Mouse (Mus musculus) stomach, embryonic 15.5 days (tissue): ENCODE results near the gene Sult6b2. TPM values are rescaled to one million over a fixed set of nuclear protein-coding genes. Genes with fewer than 3 reads are reported as not detected.

Experiments
- ATAC-seq: fragments of 200-750 bp; cut with Nextera tagmentation; 2 replicates; pipeline ENCODE4 v1.8.0; 2017; ENCODE audit warnings: low read depth, moderate number of reproducible peaks, moderate TSS enrichment; ENCODE audit not compliant: insufficient read depth, low FRiP score
- H3K27ac ChIP-seq: fragments of 300-500 bp; sonication (generic); 2 replicates; pipeline ENCODE4 v1.5.1; 2015; ENCODE audit warnings: mild to moderate bottlenecking, inconsistent platforms
- H3K27me3 ChIP-seq: fragments of 300-500 bp; sonication (generic); replicated peaks from 2 replicates; pipeline ENCODE4 v1.6.1; 2015; ENCODE audit warnings: inconsistent platforms
- H3K36me3 ChIP-seq: fragments of 300-500 bp; sonication (generic); 2 replicates; pipeline ENCODE4 v1.6.1; 2015; ENCODE audit warnings: inconsistent platforms
- H3K4me1 ChIP-seq: fragments of 300-500 bp; sonication (generic); 2 replicates; pipeline ENCODE4 v1.6.1; 2015; ENCODE audit warnings: inconsistent platforms
- H3K4me2 ChIP-seq: fragments of 300-500 bp; sonication (generic); 2 replicates; pipeline ENCODE4 v1.6.1; 2015; ENCODE audit warnings: mild to moderate bottlenecking, inconsistent platforms
- H3K4me3 ChIP-seq: fragments of 300-500 bp; sonication (generic); replicated peaks from 2 replicates; pipeline ENCODE4 v1.5.1; 2015; ENCODE audit warnings: inconsistent platforms
- H3K9ac ChIP-seq: fragments of 300-500 bp; sonication (generic); 2 replicates; pipeline ENCODE4 v1.6.1; 2015; ENCODE audit warnings: inconsistent platforms
- H3K9me3 ChIP-seq: fragments of 300-500 bp; sonication (generic); 2 replicates; pipeline ENCODE4 v1.6.1; 2016; ENCODE audit warnings: inconsistent platforms
- WGBS: fragments of 180-500 bp; shearing (Covaris S2); methylation state at CpG from one replicate; pipeline ENCODE4 v1.1.7; 2015; 5-methylcytosine and 5-hydroxymethylcytosine counted together
- polyA plus RNA-seq: library from polyadenylated mRNA; unstranded; fragments of >200 nt; fragmentation: Nextera tagmentation; extraction: Ambion mirVana; gene quantifications from 2 replicates; pipeline ENCODE4 v1.2.1, GENCODE M21; 2015

The Sult6b2 gene
- polyA plus RNA-seq: 0.54 and 2.4 TPM in 2 replicates

DNA sequence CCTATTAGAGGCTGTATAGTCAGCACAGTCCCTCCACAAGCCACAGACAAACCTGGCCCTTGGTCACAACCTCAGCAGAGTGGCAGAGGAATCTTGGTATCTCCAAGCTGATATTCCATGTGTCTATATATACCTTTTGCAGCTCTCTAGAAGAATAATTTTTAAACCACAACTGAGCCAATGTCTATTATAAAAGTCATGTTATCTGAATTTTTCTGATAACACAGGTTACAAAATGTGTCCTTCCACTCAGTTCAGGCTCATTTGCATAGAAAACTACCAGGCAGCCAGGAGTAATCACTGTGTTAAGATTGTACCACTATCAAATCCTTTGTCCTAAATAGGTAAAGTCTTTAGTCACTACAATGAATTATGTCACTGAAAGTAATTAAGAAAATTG is at the start of gene Sult6b2:
Gene Sult6b2, minus strand, starts transcription at position 101 of the 400 bp plus-strand sequence.
- no peaks in the 10 kb centered on the region for H3K27me3 ChIP-seq
- no peaks in the 10 kb centered on the region for H3K9me3 ChIP-seq
- H3K27ac ChIP-seq: no peak within 1 kb of the TSS
- no peaks in the 10 kb centered on the region for H3K4me1 ChIP-seq
- ATAC-seq: no peak
- no peak within 1 kb of the TSS for H3K9ac ChIP-seq
- H3K36me3 ChIP-seq: no peaks in the 10 kb centered on the region
- H3K4me2 ChIP-seq: no peak within 1 kb of the TSS
- no peak within 1 kb of the TSS for H3K4me3 ChIP-seq

DNA sequence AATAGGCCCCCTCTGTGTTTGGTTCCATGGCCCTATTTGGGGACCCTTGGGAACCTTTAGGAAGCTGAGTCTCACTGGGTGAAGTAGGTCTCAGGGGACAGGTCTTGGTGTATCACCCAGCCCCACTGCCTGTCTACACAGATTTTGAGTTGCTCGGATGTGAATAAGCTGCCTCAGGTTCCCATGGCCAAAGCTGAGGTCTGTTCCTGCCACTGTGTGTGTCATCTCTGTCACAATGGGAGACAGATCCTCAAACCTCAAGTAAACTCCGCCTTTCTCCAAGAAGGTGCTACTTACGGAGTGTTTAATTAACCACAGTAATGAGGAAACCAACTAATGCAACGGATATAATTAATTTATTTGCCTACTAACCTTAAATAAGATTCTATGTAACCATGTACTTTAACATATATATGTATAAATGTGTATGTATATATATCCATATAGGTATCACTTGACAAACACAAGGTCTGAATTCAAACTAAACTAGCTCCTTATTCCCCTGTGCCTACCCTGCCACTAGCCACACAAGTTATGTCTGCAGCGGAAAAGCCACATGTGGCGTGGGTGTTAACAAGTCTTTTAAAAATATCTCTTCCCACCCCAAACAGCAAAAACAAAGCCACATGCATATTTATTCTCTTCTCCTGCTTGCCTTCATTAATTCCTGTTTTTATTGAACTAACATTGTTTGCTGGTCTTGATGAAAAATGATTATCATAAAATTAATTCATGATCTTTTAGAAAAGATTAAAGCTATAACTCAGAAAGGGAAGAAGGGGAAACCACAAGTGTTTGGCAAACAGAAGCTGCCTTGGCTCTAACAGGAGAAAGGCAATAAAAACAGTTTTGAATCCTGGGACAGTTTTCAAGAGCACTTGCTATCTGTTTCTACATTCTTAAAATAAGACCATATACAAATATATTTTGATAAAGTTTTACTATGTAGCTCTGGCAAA is 48.4 kb upstream of the Sult6b2 start:
- no peak for ATAC-seq
- Histone ChIP-seq H3K27ac (no peak overlapping the region), H3K36me3 (no peaks in the 10 kb centered on the region), H3K9ac (no peak overlapping the region), H3K4me2 (no peak overlapping the region), H3K4me3 (no peak overlapping the region), H3K4me1 (no peaks in the 10 kb centered on the region), H3K9me3 (no peaks in the 10 kb centered on the region), H3K27me3 (no peaks in the 10 kb centered on the region)
- 84% methylated on average over 6 of the region's 6 CpGs for WGBS

DNA sequence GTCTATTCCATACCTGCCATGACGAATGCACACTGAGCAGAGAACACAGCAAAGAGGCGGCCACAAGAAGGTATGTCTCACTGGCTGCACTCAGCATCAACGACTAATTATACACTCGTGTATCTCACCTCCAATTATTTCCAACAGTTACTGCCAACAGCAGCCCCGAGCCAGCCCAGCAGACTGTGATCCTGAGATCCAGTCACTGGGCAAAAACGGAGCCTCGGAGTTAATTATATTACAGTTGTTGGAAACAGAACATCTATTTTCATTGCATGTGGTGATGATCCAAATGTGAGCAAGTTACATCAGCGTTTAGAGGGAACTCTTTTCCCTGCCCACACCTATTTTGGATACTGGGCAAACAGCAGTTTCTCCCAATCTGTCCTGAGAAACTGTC is 46.1 kb upstream of the Sult6b2 start:
- Histone ChIP-seq H3K9me3 (no peaks in the 10 kb centered on the region), H3K4me2 (no peak overlapping the region), H3K36me3 (no peaks in the 10 kb centered on the region), H3K27ac (no peak overlapping the region), H3K9ac (no peak overlapping the region), H3K27me3 (no peaks in the 10 kb centered on the region), H3K4me3 (no peak overlapping the region), H3K4me1 (no peaks in the 10 kb centered on the region)
- ATAC-seq: no peak
- 82% methylated on average over 8 of the region's 8 CpGs for WGBS

DNA sequence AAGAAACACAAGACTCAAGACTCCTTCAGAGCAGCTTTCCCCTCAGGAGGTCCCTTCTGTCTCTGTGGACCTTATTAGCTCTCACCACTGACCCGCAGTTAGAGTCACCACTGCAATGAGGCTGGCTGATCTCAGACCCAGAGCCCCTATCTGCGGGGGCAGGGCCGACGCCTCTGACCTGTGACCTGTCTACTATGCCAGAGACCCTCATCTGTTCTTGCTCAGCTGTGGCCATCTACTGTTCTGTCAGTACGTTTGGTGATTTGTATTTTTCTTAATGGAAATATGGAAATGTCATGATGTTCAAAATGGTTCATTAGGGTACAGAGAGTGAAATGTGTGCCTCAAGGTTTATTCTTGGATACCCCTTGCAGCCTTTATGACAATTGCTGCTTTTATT is 45.0 kb upstream of the Sult6b2 start:
- H3K4me1 ChIP-seq: no peaks in the 10 kb centered on the region
- H3K4me3 ChIP-seq: no peak overlapping the region
- no peak for ATAC-seq
- no peaks in the 10 kb centered on the region for H3K36me3 ChIP-seq
- 52% methylated on average over 5 of the region's 5 CpGs for WGBS
- H3K9ac ChIP-seq: no peak overlapping the region
- no peak overlapping the region for H3K4me2 ChIP-seq
- no peaks in the 10 kb centered on the region for H3K9me3 ChIP-seq
- no peak overlapping the region for H3K27ac ChIP-seq
- H3K27me3 ChIP-seq: no peaks in the 10 kb centered on the region

DNA sequence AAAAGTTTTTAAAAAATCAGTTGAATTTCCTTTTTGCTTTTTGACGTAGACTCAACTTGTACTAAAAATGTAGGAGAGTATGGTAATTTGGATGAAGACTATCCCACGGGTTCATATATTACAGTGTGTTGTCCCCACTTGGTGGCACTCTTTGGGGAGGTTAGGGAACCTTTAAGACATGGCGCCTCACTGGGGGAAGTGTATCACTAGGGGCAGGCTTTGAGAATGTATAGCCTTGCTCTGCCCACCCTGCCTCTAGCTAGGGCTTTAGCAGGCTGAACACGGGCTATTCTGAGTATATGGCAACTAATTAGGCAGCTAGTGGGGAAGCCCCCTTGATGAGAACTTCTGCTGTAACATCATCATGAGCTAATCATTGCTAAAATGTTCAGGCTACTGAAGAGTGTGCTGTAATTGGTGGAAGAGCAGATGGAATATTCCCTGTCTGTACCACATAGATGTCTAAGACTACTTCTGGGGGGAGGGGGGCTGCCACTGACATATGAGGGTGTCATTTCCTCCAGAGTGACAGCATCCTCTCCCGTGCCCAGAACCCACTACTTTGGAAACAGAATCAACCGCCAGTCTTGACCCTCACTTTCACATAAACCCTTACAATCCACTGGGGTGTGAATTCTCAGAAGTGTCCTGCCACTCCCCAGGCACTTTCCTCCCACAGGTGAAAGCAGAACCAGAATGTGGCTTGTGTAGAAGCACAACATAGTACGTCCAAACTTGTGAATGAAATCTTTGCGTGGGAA is 43.8 kb upstream of the Sult6b2 start:
- no peak overlapping the region for H3K9ac ChIP-seq
- 77% methylated on average over 8 of the region's 8 CpGs for WGBS
- H3K9me3 ChIP-seq: no peaks in the 10 kb centered on the region
- ATAC-seq: no peak
- H3K4me3 ChIP-seq: no peak overlapping the region
- H3K4me2 ChIP-seq: no peak overlapping the region
- no peaks in the 10 kb centered on the region for H3K27me3 ChIP-seq
- H3K4me1 ChIP-seq: no peaks in the 10 kb centered on the region
- H3K36me3 ChIP-seq: no peaks in the 10 kb centered on the region
- no peak overlapping the region for H3K27ac ChIP-seq

DNA sequence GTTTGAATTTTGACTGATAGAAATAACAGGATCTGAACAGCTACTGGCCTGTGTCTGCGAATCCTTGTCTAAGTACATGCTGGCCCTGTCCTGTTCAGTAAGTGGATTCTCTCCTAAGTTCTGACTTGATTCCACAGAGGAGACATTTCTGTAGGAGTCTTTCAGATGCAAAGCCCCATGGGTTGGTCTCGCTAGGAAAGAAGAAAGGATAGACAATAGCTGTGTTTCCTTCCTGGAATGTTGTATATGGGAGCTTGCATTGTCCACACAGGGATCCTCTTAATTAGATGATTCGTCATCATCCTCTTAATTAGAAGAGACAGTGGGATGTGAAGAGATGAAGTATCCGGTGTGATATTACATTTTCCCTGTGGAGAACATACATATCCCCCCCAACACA is 42.6 kb upstream of the Sult6b2 start:
- ATAC-seq: no peak
- Histone ChIP-seq H3K4me3 (no peak overlapping the region), H3K4me1 (no peaks in the 10 kb centered on the region), H3K27me3 (no peaks in the 10 kb centered on the region), H3K27ac (no peak overlapping the region), H3K9ac (no peak overlapping the region), H3K9me3 (no peaks in the 10 kb centered on the region), H3K4me2 (no peak overlapping the region), H3K36me3 (no peaks in the 10 kb centered on the region)
- 87% methylated on average over 4 of the region's 4 CpGs for WGBS

DNA sequence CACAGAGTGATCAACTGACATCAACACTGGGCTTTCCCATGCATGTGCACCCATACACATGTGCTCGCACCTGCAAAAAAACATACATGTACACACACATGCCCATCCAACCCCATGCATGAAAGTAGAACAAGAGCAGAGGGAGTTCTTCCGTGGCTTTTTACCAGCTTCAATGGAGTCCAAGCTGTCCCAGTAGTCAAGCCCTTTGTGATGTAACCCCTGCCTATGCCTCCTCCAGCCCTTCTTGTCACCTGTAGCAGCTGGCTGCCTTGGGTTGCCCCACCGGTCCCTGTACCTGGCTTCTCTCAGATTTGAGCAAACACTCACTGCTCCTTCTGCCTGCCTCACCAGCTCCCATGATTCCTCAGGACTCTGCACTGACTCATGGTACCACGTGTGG is 40.8 kb upstream of the Sult6b2 start:
- no peaks in the 10 kb centered on the region for H3K4me1 ChIP-seq
- no peak overlapping the region for H3K9ac ChIP-seq
- no peaks in the 10 kb centered on the region for H3K27me3 ChIP-seq
- no peak for ATAC-seq
- 73% methylated on average over 4 of the region's 4 CpGs for WGBS
- no peak overlapping the region for H3K4me2 ChIP-seq
- H3K9me3 ChIP-seq: no peaks in the 10 kb centered on the region
- no peaks in the 10 kb centered on the region for H3K36me3 ChIP-seq
- H3K27ac ChIP-seq: no peak overlapping the region
- no peak overlapping the region for H3K4me3 ChIP-seq

DNA sequence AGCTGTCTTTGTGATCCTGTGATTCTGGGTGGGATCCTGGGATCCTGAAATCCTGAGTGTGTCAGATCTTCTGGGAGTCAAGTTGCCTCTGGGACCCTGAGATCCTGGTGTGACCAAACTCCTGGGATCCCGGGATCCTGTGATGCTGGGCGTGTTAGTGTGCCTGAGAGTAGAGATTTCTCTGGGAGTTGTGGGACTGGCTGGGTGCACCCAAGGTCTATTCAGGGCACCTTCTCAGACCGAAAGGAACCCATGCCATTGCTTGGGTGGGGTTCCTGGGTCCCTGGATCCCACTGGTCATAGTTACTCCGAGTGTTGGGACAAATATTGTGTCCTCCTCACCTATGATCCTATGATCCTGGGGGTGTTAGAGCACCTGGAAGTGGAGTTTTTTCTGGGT is 39.8 kb upstream of the Sult6b2 start:
- Histone ChIP-seq H3K27ac (no peak overlapping the region), H3K36me3 (no peaks in the 10 kb centered on the region), H3K4me1 (no peaks in the 10 kb centered on the region), H3K4me2 (no peak overlapping the region), H3K9me3 (no peaks in the 10 kb centered on the region), H3K27me3 (no peaks in the 10 kb centered on the region), H3K4me3 (no peak overlapping the region), H3K9ac (no peak overlapping the region)
- WGBS: 81% methylated on average over 4 of the region's 4 CpGs
- no peak for ATAC-seq

DNA sequence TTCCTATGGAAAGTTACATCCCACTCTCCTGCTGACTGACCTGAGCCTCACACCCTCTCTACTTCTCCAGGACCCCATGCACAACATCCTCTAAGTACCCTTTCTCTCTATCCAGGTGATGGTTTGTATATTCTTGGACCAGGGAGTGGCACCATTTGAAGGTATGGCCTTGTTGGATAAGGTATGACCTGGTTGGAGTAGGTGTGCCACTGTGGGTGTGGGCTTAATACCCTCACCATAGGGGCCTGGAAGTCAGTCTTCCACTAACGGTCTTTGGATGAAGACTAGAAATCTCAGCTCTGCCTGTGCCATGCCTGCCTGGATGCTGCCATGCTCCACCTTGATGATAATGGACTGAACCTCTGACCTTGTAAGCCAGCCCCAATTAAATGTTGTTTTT is 34.2 kb upstream of the Sult6b2 start:
- Histone ChIP-seq H3K4me2 (no peak overlapping the region), H3K4me3 (no peak overlapping the region), H3K36me3 (no peaks in the 10 kb centered on the region), H3K4me1 (no peaks in the 10 kb centered on the region), H3K27me3 (no peaks in the 10 kb centered on the region), H3K9ac (no peak overlapping the region), H3K27ac (no peak overlapping the region), H3K9me3 (no peaks in the 10 kb centered on the region)
- ATAC-seq: no peak
- WGBS: 96% methylated on average over 1 of the region's 1 CpGs

DNA sequence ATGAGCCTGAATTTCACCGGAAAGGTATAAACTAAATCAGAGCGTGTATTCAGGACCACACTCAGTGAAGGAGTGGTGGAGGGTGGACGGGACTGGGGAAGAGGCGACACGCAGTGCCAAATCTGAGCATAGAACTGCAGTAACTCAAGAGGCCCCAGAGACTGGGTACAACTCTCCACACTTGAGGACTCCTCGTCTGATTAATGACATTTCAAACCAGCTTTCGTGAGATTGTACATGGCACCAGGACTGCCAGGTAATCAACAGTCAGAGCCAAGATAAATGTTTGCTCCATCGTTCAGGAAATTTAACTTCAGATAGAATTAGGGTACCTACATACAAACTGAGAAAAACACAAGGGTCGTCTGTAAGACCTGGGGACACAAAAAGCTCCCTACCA is 33.0 kb upstream of the Sult6b2 start:
- H3K27me3 ChIP-seq: no peaks in the 10 kb centered on the region
- no peak overlapping the region for H3K4me2 ChIP-seq
- 75% methylated on average over 9 of the region's 9 CpGs for WGBS
- no peak overlapping the region for H3K4me3 ChIP-seq
- no peaks in the 10 kb centered on the region for H3K4me1 ChIP-seq
- no peaks in the 10 kb centered on the region for H3K9me3 ChIP-seq
- H3K27ac ChIP-seq: no peak overlapping the region
- H3K9ac ChIP-seq: no peak overlapping the region
- ATAC-seq: no peak
- no peaks in the 10 kb centered on the region for H3K36me3 ChIP-seq

DNA sequence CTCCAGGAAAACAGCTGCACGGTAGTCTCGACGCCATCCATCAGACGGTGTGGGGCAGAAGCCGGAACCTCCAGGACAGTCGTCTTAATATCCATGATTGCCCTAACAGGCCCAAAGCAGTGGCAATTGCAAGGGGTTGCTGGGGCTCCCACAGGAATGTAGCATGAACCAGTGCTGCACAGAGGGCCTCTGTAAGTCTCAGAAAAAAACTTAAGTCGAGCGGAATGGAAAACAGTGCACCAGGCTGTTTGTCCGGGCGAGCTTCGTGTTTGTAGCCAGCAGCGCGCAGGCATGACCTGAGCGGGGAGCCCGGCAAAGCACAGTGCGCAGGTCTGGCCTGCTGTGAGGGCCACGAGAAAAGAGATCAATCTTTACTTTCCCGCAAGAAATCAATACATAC is 31.4 kb upstream of the Sult6b2 start:
- Histone ChIP-seq H3K9ac (no peak overlapping the region), H3K27me3 (no peaks in the 10 kb centered on the region), H3K4me1 (0 out of 2 replicates have a peak, but pooled peaks cover 1% of the 10 kb centered on the region), H3K9me3 (no peaks in the 10 kb centered on the region), H3K4me3 (no peak overlapping the region), H3K36me3 (no peaks in the 10 kb centered on the region), H3K4me2 (no peak overlapping the region), H3K27ac (no peak overlapping the region)
- WGBS: 54% methylated on average over 18 of the region's 18 CpGs
- ATAC-seq: no peak

DNA sequence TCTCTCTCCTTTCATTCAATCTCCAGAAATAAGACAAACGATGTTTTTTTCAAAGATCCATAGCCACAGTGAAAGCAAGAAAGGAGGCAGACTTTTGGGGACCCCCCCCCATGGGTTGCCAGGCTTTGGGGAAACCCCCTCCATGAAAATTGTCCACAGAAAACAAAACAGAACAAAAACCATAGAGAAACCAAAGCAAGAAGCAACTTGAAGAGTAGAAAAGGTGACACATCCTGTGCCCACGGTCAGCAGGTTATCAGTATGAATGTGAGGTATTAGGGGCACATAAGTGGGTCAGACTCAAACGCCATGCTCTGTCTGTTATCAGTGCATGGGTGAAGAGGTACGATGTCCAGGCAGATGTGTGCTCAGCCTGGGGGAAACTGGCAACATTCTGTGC is 30.6 kb upstream of the Sult6b2 start:
- H3K27ac ChIP-seq: no peak overlapping the region
- 59% methylated on average over 4 of the region's 4 CpGs for WGBS
- no peak overlapping the region for H3K4me3 ChIP-seq

More for the DNA sequence above, 30.6 kb upstream of the Sult6b2 start:
- no peaks in the 10 kb centered on the region for H3K27me3 ChIP-seq
- H3K9ac ChIP-seq: no peak overlapping the region
- H3K9me3 ChIP-seq: no peaks in the 10 kb centered on the region
- H3K36me3 ChIP-seq: no peaks in the 10 kb centered on the region
- no peak for ATAC-seq
- 0 out of 2 replicates have a peak, but pooled peaks cover 3% of the 10 kb centered on the region for H3K4me1 ChIP-seq
- H3K4me2 ChIP-seq: no peak overlapping the region
